Mouse (Mus musculus): ENCODE measurements around the gene Tex264.

Tex264 gene

GRCm38 (mm10) chr9:106685249-106686101, at the start of gene Tex264:
Gene Tex264 (minus strand): TSS chr9:106685927.
- peak; percentile 87 for DNase-seq (ENCODE audit: low read depth)

- no peak for DNase-seq (ENCODE audit: low read depth)
These were observed 48.0 kb upstream of the Tex264 start for GRCm38 (mm10) chr9:106733690-106734089.

GRCm38 (mm10) chr9:106729416-106729815, 43.7 kb upstream of the Tex264 start:
- DNase-seq (ENCODE audit: low read depth): no peak

GRCm38 (mm10) chr9:106726891-106727290, 41.2 kb upstream of the Tex264 start:
- no peak for DNase-seq (ENCODE audit: low read depth)

GRCm38 (mm10) chr9:106725435-106725834, 39.7 kb upstream of the Tex264 start:
- no peak for DNase-seq (ENCODE audit: low read depth)

- no peak for DNase-seq (ENCODE audit: low read depth)
These were observed 39.1 kb upstream of the Tex264 start for GRCm38 (mm10) chr9:106724864-106725263.

- no peak for DNase-seq (ENCODE audit: low read depth)
These were observed 31.0 kb upstream of the Tex264 start for GRCm38 (mm10) chr9:106716729-106717128.

- no peak for DNase-seq (ENCODE audit: low read depth)
These were observed 30.5 kb upstream of the Tex264 start for GRCm38 (mm10) chr9:106716232-106716631.

GRCm38 (mm10) chr9:106712470-106712869, 26.7 kb upstream of the Tex264 start:
- DNase-seq (ENCODE audit: low read depth): no peak

GRCm38 (mm10) chr9:106692973-106693481, 7.3 kb upstream of the Tex264 start:
- no peak for DNase-seq (ENCODE audit: low read depth)

- no peak for DNase-seq (ENCODE audit: low read depth)
These were observed 3.1 kb upstream of the Tex264 start for GRCm38 (mm10) chr9:106688834-106689233.

- peak; percentile 83 for DNase-seq (ENCODE audit: low read depth)
These were observed 1.4 kb upstream of the Tex264 start for GRCm38 (mm10) chr9:106686983-106687650.

- DNase-seq (ENCODE audit: low read depth): no peak
These were observed 844 bp downstream of the Tex264 start for GRCm38 (mm10) chr9:106684918-106685248.

- DNase-seq (ENCODE audit: low read depth): no peak
These were observed 1.4 kb downstream of the Tex264 start for GRCm38 (mm10) chr9:106684093-106684872.

- DNase-seq (ENCODE audit: low read depth): no peak
These were observed 4.7 kb downstream of the Tex264 start for GRCm38 (mm10) chr9:106681026-106681425.

GRCm38 (mm10) chr9:106678242-106678641, 7.5 kb downstream of the Tex264 start:
- no peak for DNase-seq (ENCODE audit: low read depth)

GRCm38 (mm10) chr9:106677702-106678101, 8.0 kb downstream of the Tex264 start:
- no peak for DNase-seq (ENCODE audit: low read depth)

- DNase-seq (ENCODE audit: low read depth): no peak
These were observed 9.2 kb downstream of the Tex264 start for GRCm38 (mm10) chr9:106676571-106676970.

- DNase-seq (ENCODE audit: low read depth): no peak
These were observed 9.8 kb downstream of the Tex264 start for GRCm38 (mm10) chr9:106675965-106676364.

GRCm38 (mm10) chr9:106675480-106675879, 10.2 kb downstream of the Tex264 start:
- peak; percentile 85 for DNase-seq (ENCODE audit: low read depth)

- DNase-seq (ENCODE audit: low read depth): no peak
These were observed 11.9 kb downstream of the Tex264 start for GRCm38 (mm10) chr9:106673860-106674259.

- DNase-seq (ENCODE audit: low read depth): no peak
These were observed 20.9 kb downstream of the Tex264 start for GRCm38 (mm10) chr9:106664856-106665255.

All from naive thymus-derived CD4-positive, alpha-beta T cell, adult 2 months (primary cell).